Mouse (Mus musculus): ENCODE data around the gene Traf3ip2.

- TF ChIP-seq POLR2A (IDR thresholded peaks at IDR 0.05; ENCODE audit: low read depth, low read length) (no peak), CTCF (IDR thresholded peaks at IDR 0.05; ENCODE audit: borderline replicate concordance, insufficient read depth, low read length) (no peak)
These were observed 13.0 kb downstream of the Traf3ip2 start for GRCm38 (mm10) chr10:39625626-39626260.

Measured in embryonic fibroblast, embryonic 13.5 days (primary cell).